Mouse (Mus musculus) limb, embryonic 10.5 days (tissue): Measurements from ENCODE around the gene Igf2bp3. TPM values are rescaled to one million over a fixed set of nuclear protein-coding genes. Genes with fewer than 3 reads are reported as not detected.

Experiments
- DNase-seq: peaks from one replicate; pipeline ENCODE4 v3.0.0-alpha.2; 2017; ENCODE audit warnings: low spot score
- H3K27ac ChIP-seq: fragments of 300-500 bp; sonication (generic); 2 replicates; pipeline ENCODE4 v1.5.1; 2016; ENCODE audit warnings: mild to moderate bottlenecking
- H3K27me3 ChIP-seq: fragments of 300-500 bp; sonication (generic); 2 replicates; pipeline ENCODE4 v1.6.1; 2016; ENCODE audit warnings: low read depth, mild to moderate bottlenecking; ENCODE audit not compliant: poor library complexity, severe bottlenecking
- H3K36me3 ChIP-seq: fragments of 300-500 bp; sonication (generic); 2 replicates; pipeline ENCODE4 v1.6.1; 2016; ENCODE audit warnings: mild to moderate bottlenecking, moderate library complexity
- H3K4me1 ChIP-seq: fragments of 300-500 bp; sonication (generic); 2 replicates; pipeline ENCODE4 v1.6.1; 2016
- H3K4me3 ChIP-seq: fragments of 300-500 bp; sonication (generic); 2 replicates; pipeline ENCODE4 v1.5.1; 2016; ENCODE audit warnings: mild to moderate bottlenecking, moderate library complexity
- H3K9me3 ChIP-seq: fragments of 300-500 bp; sonication (generic); replicated peaks from 2 replicates; pipeline ENCODE4 v1.6.1; 2016; ENCODE audit warnings: mild to moderate bottlenecking
- WGBS: fragments of 180-500 bp; shearing (Covaris S2); methylation state at CpG from one replicate; pipeline ENCODE4 v1.1.7; 2016; 5-methylcytosine and 5-hydroxymethylcytosine counted together
- polyA plus RNA-seq: library from polyadenylated mRNA; unstranded; fragments of >200 nt; fragmentation: Nextera tagmentation; extraction: Ambion mirVana; gene quantifications from 2 replicates; pipeline ENCODE4 v1.2.1, GENCODE M21; 2016

Gene Igf2bp3
- polyA plus RNA-seq, 1 experiment from 2014 or later: 148 TPM

GRCm38 (mm10) chr6:49236331-49236730, 21.6 kb upstream of the Igf2bp3 start:
- H3K4me3 ChIP-seq: no peak overlapping the region
- WGBS: 63% methylated on average over 9 of the region's 9 CpGs
- no peak overlapping the region for H3K27ac ChIP-seq
- 0 out of 2 replicates have a peak, but pooled peaks cover 3% of the 10 kb centered on the region for H3K4me1 ChIP-seq
- no peaks in the 10 kb centered on the region for H3K27me3 ChIP-seq
- DNase-seq: peak; percentile 70
- peaks cover 8% of the 10 kb centered on the region for H3K36me3 ChIP-seq
- H3K9me3 ChIP-seq: no peaks in the 10 kb centered on the region

DNA sequence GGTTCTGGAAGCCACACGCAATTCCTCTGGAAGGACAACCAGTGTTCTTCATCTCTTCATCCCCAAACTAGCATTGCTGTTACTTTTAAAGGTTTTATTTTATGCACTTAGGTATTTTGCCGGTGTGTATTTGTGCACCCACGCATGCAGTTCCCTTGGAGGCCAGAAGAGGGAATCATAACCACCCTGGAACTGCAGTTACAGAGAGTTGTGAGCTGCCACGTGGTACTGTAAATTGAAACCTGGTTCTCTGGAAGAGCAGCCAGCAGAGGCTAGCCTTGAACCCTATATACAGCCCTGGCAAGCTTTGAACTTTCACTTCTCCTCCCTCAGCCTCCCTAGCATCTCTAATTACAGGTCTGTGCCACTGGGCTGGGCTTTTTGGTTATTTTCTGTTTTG, 18.6 kb upstream of the Igf2bp3 start:
- Histone ChIP-seq H3K4me1 (peaks cover 6% of the 10 kb centered on the region; the same call in 1 of the 2 replicates), H3K4me3 (no peak overlapping the region), H3K36me3 (no peaks in the 10 kb centered on the region), H3K27me3 (no peaks in the 10 kb centered on the region), H3K27ac (no peak overlapping the region), H3K9me3 (no peaks in the 10 kb centered on the region)
- DNase-seq: peak; percentile 34
- WGBS: 55% methylated on average over 4 of the region's 4 CpGs

DNA sequence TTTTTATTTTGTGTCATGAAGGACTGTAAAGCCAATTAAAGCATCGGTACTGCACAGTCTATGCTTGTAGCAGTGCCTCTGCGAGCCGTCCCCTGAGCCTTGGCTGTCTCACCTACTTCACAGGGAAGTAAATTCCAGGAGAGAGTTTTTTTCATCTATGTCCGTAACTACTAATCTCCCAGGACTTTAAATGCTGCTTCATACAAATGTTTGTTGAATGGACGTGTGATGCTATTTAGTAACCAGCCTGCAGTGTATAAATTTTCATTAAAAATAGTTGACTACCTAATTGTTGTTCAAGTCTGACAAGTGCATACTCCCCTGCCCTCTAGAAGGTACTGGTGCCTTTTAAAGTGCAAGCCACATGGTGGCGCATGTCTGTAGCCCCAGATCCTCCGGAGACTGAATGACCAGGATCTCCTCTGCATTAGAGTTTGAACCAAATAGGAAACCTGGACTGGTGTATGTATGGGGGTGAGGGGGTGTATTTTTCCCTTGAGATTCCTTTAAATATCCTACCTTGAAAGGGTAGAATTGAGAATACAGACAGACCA, 13.4 kb upstream of the Igf2bp3 start:
- Histone ChIP-seq H3K27me3 (no peaks in the 10 kb centered on the region), H3K4me3 (no peak overlapping the region), H3K27ac (no peak overlapping the region), H3K36me3 (no peaks in the 10 kb centered on the region), H3K9me3 (no peaks in the 10 kb centered on the region), H3K4me1 (peaks cover 20% of the 10 kb centered on the region)
- WGBS: 18% methylated on average over 7 of the region's 7 CpGs
- DNase-seq: peak; percentile 40

GRCm38 (mm10) chr6:49227184-49227735, 12.5 kb upstream of the Igf2bp3 start:
- Histone ChIP-seq H3K27me3 (no peaks in the 10 kb centered on the region), H3K4me1 (peaks cover 20% of the 10 kb centered on the region), H3K27ac (no peak overlapping the region), H3K9me3 (no peaks in the 10 kb centered on the region), H3K36me3 (no peaks in the 10 kb centered on the region), H3K4me3 (no peak overlapping the region)
- 10% methylated on average over 15 of the region's 15 CpGs for WGBS
- DNase-seq: peak; percentile 67

GRCm38 (mm10) chr6:49225728-49226123, 11.0 kb upstream of the Igf2bp3 start:
- Histone ChIP-seq H3K27ac (no peak overlapping the region), H3K4me1 (peaks cover 24% of the 10 kb centered on the region), H3K36me3 (no peaks in the 10 kb centered on the region), H3K9me3 (no peaks in the 10 kb centered on the region), H3K4me3 (no peak overlapping the region), H3K27me3 (no peaks in the 10 kb centered on the region)
- WGBS: 72% methylated on average over 3 of the region's 3 CpGs
- DNase-seq: no peak

- no peak for DNase-seq
- 53% methylated on average over 11 of the region's 11 CpGs for WGBS
- H3K27me3 ChIP-seq: no peaks in the 10 kb centered on the region
Measured at GRCm38 (mm10) chr6:49224923-49225727, 10.4 kb upstream of the Igf2bp3 start.

DNA sequence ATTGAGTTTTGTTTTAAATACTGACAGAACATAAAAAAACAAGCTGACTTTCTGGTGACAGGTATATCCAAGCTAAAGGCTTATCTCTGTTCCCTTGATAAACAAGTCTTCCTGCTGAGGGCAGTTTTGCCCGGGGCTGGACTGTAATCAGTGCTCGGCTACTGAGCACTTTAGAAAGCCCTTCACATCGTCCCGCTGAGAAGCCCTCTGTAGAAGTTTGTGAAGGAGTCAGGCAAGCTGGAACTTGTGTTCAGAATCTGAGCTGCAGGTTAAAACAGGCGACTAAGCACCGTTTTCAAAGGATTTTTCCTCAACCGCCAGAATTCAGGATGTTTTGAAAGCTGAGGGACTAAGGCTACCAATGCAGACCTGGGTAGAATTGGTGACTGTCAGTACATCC, 7.1 kb upstream of the Igf2bp3 start:
- no peak overlapping the region for H3K4me3 ChIP-seq

More at GRCm38 (mm10) chr6:49224923-49225727, 10.4 kb upstream of the Igf2bp3 start:
- Histone ChIP-seq H3K27ac (no peak overlapping the region), H3K9me3 (no peaks in the 10 kb centered on the region), H3K4me3 (no peak overlapping the region), H3K36me3 (no peaks in the 10 kb centered on the region), H3K4me1 (peaks cover 27% of the 10 kb centered on the region)

GRCm38 (mm10) chr6:49219920-49220604, 5.3 kb upstream of the Igf2bp3 start:
- peak overlapping the region; percentile 99 for H3K4me3 ChIP-seq
- H3K36me3 ChIP-seq: no peaks in the 10 kb centered on the region
- H3K4me1 ChIP-seq: peaks cover 12% of the 10 kb centered on the region
- H3K27me3 ChIP-seq: no peaks in the 10 kb centered on the region
- 3% methylated on average over 16 of the region's 16 CpGs for WGBS
- H3K9me3 ChIP-seq: no peaks in the 10 kb centered on the region
- peak overlapping the region; percentile 99 for H3K27ac ChIP-seq
- peak; percentile 74 for DNase-seq

More for the DNA sequence above, 7.1 kb upstream of the Igf2bp3 start:
- no peak overlapping the region for H3K27ac ChIP-seq
- H3K9me3 ChIP-seq: no peaks in the 10 kb centered on the region
- peaks cover 20% of the 10 kb centered on the region for H3K4me1 ChIP-seq
- no peaks in the 10 kb centered on the region for H3K27me3 ChIP-seq
- DNase-seq: no peak
- H3K36me3 ChIP-seq: no peaks in the 10 kb centered on the region
- WGBS: 5% methylated on average over 7 of the region's 7 CpGs

GRCm38 (mm10) chr6:49219001-49219560, 4.3 kb upstream of the Igf2bp3 start:
- Histone ChIP-seq H3K4me3 (peak overlapping the region; percentile 99), H3K9me3 (no peaks in the 10 kb centered on the region), H3K4me1 (peaks cover 9% of the 10 kb centered on the region), H3K36me3 (no peaks in the 10 kb centered on the region), H3K27me3 (no peaks in the 10 kb centered on the region), H3K27ac (peak overlapping the region; percentile 99)
- no peak for DNase-seq
- WGBS: 7% methylated on average over 4 of the region's 4 CpGs

DNA sequence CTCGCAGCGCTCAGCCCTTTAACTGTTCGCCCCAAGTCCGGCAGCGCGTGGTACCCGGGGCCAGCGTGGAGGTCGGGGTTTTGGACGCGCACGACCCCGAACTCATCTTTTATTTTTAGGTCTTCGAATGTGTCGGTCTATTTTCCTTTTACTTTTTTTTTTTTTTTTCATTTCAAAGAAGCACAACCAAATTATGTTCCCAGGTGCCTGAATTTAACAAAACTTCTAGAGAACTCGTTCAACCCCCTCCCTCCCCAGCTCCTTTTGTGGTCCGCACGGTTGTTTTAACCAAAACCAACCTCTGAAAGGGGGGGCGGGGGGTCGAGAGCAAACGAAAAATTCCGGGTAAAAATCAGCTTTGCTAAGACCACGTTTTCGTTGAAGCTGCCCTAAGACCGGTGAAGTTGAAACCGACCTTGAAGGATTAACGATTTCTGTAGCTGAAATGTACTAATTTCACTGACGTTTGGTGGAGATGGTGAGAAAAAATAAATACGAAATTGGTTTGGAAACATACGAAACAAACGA, 3.6 kb upstream of the Igf2bp3 start:
- WGBS: under 1% methylated on average over 31 of the region's 31 CpGs
- DNase-seq: peak; percentile 63
- no peaks in the 10 kb centered on the region for H3K27me3 ChIP-seq
- H3K36me3 ChIP-seq: no peaks in the 10 kb centered on the region
- H3K9me3 ChIP-seq: no peaks in the 10 kb centered on the region
- peak overlapping the region; percentile 99 for H3K4me3 ChIP-seq
- peaks cover 11% of the 10 kb centered on the region for H3K4me1 ChIP-seq
- H3K27ac ChIP-seq: peak overlapping the region; percentile 99

GRCm38 (mm10) chr6:49217581-49218274, 3.0 kb upstream of the Igf2bp3 start:
- under 1% methylated on average over 56 of the region's 56 CpGs for WGBS
- H3K27ac ChIP-seq: peak overlapping the region; percentile 99

More at GRCm38 (mm10) chr6:49217581-49218274, 3.0 kb upstream of the Igf2bp3 start:
- Histone ChIP-seq H3K36me3 (no peaks in the 10 kb centered on the region), H3K27me3 (no peaks in the 10 kb centered on the region), H3K4me1 (peaks cover 17% of the 10 kb centered on the region), H3K4me3 (peak overlapping the region; percentile 99), H3K9me3 (no peaks in the 10 kb centered on the region)
- peak; percentile 97 for DNase-seq
